Mouse (Mus musculus) adrenal gland, adult 2 months (tissue): ENCODE measurements around the gene Diaph2. TPM values are rescaled to one million over a fixed set of nuclear protein-coding genes. Genes with fewer than 3 reads are reported as not detected.
A peak's percentile ranks its signal among the peaks of the same experiment; 100 is the strongest.
"Not testable (repeated sequence)": the region's sequence is repeated elsewhere in the genome, so short reads cannot be mapped to it uniquely, and the experiment has no call there.

Experiments used
- DNase-seq: peaks from one replicate; pipeline ENCODE4 v3.0.0; 2021
- polyA plus RNA-seq: library from polyadenylated mRNA; depleted of rRNA; stranded (reverse); fragments of >200 nt; gene quantifications from 2 replicates; pipeline ENCODE4 v1.2.3, GENCODE M21; 2012
- total RNA-seq, 2 experiments: library from RNA; stranded (reverse); gene quantifications; 2 replicates each; pipeline ENCODE4 v1.2.3; 2021

Gene Diaph2
- total and polyA plus RNA-seq, 3 experiments: 3.7 to 24.8 (median 20.1) TPM

GRCm38 (mm10) chrX:130289775-130290174 is 540.2 kb downstream of the Diaph2 start:
- DNase-seq: no peak

- DNase-seq: no peak
Observed at GRCm38 (mm10) chrX:130350808-130351435, 601.4 kb downstream of the Diaph2 start.

GRCm38 (mm10) chrX:130351480-130351879 is 601.9 kb downstream of the Diaph2 start:
- no peak for DNase-seq

DNA sequence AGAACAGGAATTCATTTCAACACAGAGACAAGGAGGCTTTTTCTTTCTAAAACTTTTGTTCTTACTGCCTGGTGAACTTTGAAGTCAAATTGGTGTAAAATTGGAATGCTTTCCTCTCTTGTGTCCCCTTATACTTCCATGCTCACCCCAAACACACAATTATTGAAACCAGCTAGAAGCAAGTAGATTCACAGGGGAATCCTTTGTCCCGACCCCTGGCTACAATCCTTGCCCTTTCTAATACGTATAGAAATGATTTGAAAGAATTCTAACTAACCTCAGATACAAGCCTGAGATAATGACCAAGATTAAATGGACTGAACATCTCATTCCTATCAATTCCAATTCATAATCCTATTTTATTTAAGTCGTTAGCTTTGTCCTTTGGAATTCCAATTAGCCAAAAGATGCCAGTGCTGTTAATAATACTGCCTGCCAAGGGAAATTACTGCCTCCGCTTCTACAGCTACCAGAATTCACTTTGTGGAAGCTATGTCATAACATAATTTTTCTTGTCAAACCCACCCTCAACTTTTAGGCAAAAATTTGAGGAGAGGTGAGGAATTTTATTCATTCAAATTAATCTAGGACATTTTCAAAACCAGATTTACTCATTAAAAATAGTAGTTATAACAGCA is 644.1 kb downstream of the Diaph2 start:
- no peak for DNase-seq

GRCm38 (mm10) chrX:130403214-130403613 is 653.7 kb downstream of the Diaph2 start:
- peak; percentile 2 for DNase-seq

- DNase-seq: not testable (repeated sequence)
Observed at GRCm38 (mm10) chrX:130407471-130407870, 657.9 kb downstream of the Diaph2 start.

DNA sequence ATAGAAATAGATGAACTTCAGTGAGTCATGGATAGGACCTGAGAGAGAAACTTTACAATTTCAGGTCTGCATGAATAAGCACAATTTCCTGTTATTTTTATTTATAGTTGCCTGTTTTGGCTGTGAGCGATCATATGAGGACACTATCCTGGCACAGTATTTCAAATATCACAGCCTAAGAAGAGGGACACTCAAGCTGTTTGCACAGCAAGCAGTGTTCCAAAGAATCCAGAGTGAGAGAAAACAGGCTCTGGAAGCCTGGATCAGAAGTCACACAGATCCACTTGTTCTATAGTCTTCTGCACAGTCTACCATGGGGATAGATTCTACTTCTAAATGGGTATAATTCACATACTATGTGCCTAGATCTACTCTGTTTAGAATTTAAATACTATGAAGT is 659.4 kb downstream of the Diaph2 start:
- DNase-seq: no peak

DNA sequence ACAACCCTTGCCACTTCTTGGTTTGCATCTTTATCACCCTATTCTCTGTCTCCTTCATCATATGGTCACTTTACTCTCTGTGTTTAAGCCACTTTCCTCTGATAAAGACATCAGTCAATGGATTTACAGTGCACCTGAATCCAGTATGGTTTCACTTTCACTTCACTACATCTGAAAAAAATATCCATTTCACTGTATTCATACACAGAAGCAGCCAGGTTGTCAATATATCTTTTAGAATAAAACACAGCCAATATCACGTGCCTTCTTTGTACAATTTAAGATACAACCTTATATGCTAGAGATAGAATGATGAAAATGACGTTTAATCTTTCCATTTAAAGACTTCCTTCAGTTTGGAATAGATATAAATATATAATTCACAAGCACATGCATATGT is 673.6 kb downstream of the Diaph2 start:
- no peak for DNase-seq

GRCm38 (mm10) chrX:130451822-130452487 is 702.4 kb downstream of the Diaph2 start:
- DNase-seq: no peak

GRCm38 (mm10) chrX:130452488-130452823 is 702.9 kb downstream of the Diaph2 start:
- no peak for DNase-seq

DNA sequence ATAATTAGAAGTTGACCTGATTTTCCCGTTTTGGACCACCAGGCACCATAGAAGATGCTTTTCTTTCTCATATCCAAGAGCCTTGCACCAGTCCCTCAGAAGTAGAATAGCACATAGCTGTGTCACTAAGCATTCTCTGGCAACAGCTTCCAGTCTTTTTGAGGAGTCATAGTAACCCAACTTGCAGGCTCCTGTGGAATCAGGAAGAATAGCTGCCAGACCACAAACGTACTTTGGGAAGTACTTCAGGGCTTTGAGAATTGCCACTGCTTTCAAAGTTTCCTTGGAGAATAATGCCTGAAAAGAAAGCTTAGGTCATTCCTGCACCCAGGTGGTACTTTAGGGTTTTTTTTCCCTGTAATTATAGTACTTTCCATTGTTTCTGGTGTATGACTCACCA is 723.6 kb downstream of the Diaph2 start:
- no peak for DNase-seq

GRCm38 (mm10) chrX:130480877-130481276 is 731.3 kb downstream of the Diaph2 start:
- DNase-seq: no peak

GRCm38 (mm10) chrX:130502680-130503464 is 753.3 kb downstream of the Diaph2 start:
- no peak for DNase-seq

GRCm38 (mm10) chrX:130503465-130503860 is 753.9 kb downstream of the Diaph2 start:
- DNase-seq: no peak

GRCm38 (mm10) chrX:130505626-130506025 is 756.1 kb downstream of the Diaph2 start:
- no peak for DNase-seq
